Mouse (Mus musculus) heart, embryonic 15.5 days (tissue): Measurements from ENCODE around the gene Gfi1b. TPM values are rescaled to one million over a fixed set of nuclear protein-coding genes. Genes with fewer than 3 reads are reported as not detected.

Source experiments
- ATAC-seq: fragments of 200-750 bp; cut with Nextera tagmentation; replicated peaks from 2 replicates; pipeline ENCODE4 v1.8.0; 2017; ENCODE audit warnings: low read depth, moderate TSS enrichment; ENCODE audit not compliant: insufficient number of reproducible peaks, insufficient read depth, low FRiP score
- H3K27ac ChIP-seq: fragments of 300-500 bp; sonication (generic); 2 replicates; pipeline ENCODE4 v1.5.1; 2015; ENCODE audit warnings: mild to moderate bottlenecking, inconsistent platforms
- H3K27me3 ChIP-seq: fragments of 300-500 bp; sonication (generic); 2 replicates; pipeline ENCODE4 v1.6.1; 2015; ENCODE audit warnings: inconsistent platforms
- H3K36me3 ChIP-seq: fragments of 300-500 bp; sonication (generic); 2 replicates; pipeline ENCODE4 v1.6.1; 2015; ENCODE audit warnings: mild to moderate bottlenecking, inconsistent platforms
- H3K4me1 ChIP-seq: fragments of 300-500 bp; sonication (generic); replicated peaks from 2 replicates; pipeline ENCODE4 v1.6.1; 2015; ENCODE audit warnings: inconsistent platforms
- H3K4me2 ChIP-seq: fragments of 300-500 bp; sonication (generic); 2 replicates; pipeline ENCODE4 v1.6.1; 2015; ENCODE audit warnings: inconsistent platforms, mild to moderate bottlenecking, moderate library complexity
- H3K4me3 ChIP-seq: fragments of 300-500 bp; sonication (generic); 2 replicates; pipeline ENCODE4 v1.5.1; 2015; ENCODE audit warnings: mild to moderate bottlenecking, inconsistent platforms
- H3K9ac ChIP-seq: fragments of 300-500 bp; sonication (generic); 2 replicates; pipeline ENCODE4 v1.6.1; 2015; ENCODE audit warnings: mild to moderate bottlenecking, inconsistent platforms
- H3K9me3 ChIP-seq: fragments of 300-500 bp; sonication (generic); replicated peaks from 2 replicates; pipeline ENCODE4 v1.6.1; 2016; ENCODE audit warnings: inconsistent platforms
- WGBS: fragments of 180-500 bp; shearing (Covaris S2); methylation state at CpG from one replicate; pipeline ENCODE4 v1.1.7; 2015; ENCODE audit warnings: mixed read lengths; 5-methylcytosine and 5-hydroxymethylcytosine counted together
- microRNA-seq: library from miRNA; unstranded; fragments of <30 nt; microRNA quantifications from one replicate; pipeline ENCODE4, GENCODE M21; 2016
- polyA plus RNA-seq: library from polyadenylated mRNA; unstranded; fragments of >200 nt; fragmentation: Nextera tagmentation; extraction: Ambion mirVana; gene quantifications from 2 replicates; pipeline ENCODE4 v1.2.1, GENCODE M21; 2015

The Gfi1b gene
- polyA plus RNA-seq, 1 experiment from 2014 or later = 0.25 TPM

DNA sequence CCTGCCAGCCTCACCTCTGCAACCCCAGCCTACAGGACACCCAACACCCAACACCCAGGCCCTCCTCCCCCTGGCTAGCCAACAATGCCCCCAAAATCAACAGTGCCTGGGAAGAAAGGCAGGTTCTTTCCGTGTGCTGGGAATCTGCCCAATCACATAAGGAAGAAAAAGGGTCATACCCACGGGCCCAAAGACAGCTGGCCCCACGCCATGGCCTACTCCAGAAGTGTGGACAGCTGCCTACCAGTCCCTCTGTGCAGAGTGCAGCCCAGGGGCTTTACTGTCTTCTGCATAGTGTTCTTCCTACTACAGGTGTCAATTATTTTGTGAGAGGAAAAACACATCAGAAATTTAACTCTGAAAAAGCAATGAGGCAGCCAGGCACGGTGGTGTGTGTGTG lies 46.4 kb downstream of the Gfi1b start:
- WGBS = 69% methylated on average over 4 of the region's 4 CpGs
- Histone ChIP-seq H3K9ac (no peak overlapping the region), H3K4me3 (no peak overlapping the region), H3K9me3 (no peaks in the 10 kb centered on the region), H3K4me1 (no peaks in the 10 kb centered on the region), H3K27ac (no peak overlapping the region), H3K27me3 (no peaks in the 10 kb centered on the region), H3K36me3 (peaks cover 72% of the 10 kb centered on the region), H3K4me2 (no peak overlapping the region)
- ATAC-seq = no peak

DNA sequence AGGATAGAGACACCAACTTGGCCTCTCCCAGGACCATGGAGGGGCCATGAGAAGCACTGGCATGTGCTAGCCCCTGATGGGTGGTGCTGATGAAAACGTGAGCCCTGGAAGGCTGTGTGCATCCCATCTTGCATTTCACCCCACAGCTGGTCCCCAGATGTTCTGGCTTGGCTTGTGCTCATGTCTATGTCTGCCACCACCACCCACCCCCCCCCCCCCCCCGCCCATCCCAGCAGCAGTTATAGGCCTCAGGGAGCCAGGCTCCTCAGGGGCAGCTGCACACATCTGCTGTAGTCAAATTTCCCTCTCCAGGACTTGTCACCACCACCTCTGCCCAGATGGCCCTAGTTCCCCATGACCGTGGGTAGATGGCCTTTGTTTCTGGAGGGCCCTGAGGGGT lies 51.9 kb downstream of the Gfi1b start:
- Histone ChIP-seq H3K27me3 (no peaks in the 10 kb centered on the region), H3K4me3 (no peak overlapping the region), H3K27ac (no peak overlapping the region), H3K4me1 (no peaks in the 10 kb centered on the region), H3K9ac (no peak overlapping the region), H3K4me2 (no peak overlapping the region), H3K36me3 (peaks cover 84% of the 10 kb centered on the region), H3K9me3 (no peaks in the 10 kb centered on the region)
- WGBS = 72% methylated on average over 3 of the region's 3 CpGs
- ATAC-seq = no peak

DNA sequence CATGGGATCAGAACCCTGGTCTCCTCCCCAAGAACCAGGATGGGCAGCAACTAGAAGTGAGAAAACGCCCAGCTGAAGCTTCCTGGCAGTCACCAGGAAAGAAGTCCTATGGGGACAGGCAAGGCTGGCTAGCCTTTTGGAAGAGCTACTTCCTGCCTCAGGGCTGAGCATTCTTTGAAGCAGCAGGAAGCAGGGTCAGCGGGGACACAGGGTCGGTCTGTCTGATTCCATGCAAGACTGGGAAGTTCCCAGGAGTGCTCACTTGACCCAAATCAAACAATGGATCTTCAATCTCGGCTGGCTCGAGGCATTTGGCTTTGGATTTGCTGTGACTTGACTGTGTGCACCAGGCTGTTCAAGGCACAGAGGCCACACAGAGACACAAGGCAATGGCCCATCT lies 55.2 kb downstream of the Gfi1b start:
- Histone ChIP-seq H3K27ac (no peak overlapping the region; the same call in 1 of the 2 replicates), H3K36me3 (peaks cover 55% of the 10 kb centered on the region)
- ATAC-seq = no peak

DNA sequence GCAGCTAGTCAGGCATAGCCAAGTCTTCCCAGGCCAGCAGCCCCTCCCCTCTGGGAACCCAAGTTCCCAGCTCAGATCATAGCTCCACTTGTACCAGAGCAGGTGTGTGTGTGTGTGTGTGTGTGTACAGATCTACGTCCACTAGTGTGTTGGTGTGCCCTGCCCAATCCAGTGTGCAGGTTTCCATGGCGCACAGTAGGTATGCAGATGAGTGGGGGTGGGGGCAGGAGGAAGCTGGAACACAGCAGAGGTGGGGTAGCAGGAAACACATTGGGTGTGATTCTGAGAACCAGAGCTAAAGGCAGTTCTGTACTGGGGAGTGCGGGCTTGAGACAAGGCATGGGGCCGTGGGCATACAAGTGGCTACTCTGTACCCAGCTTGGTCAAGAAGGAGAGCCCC lies 57.4 kb downstream of the Gfi1b start:
- Histone ChIP-seq H3K9ac (no peak overlapping the region), H3K27me3 (no peaks in the 10 kb centered on the region), H3K4me2 (no peak overlapping the region), H3K27ac (no peak overlapping the region), H3K36me3 (peaks cover 36% of the 10 kb centered on the region), H3K4me3 (no peak overlapping the region), H3K9me3 (no peaks in the 10 kb centered on the region), H3K4me1 (no peaks in the 10 kb centered on the region)
- no peak for ATAC-seq
- 86% methylated on average over 4 of the region's 4 CpGs for WGBS

More for the DNA sequence above, 55.2 kb downstream of the Gfi1b start:
- Histone ChIP-seq H3K4me1 (no peaks in the 10 kb centered on the region), H3K4me3 (no peak overlapping the region), H3K4me2 (no peak overlapping the region), H3K27me3 (no peaks in the 10 kb centered on the region), H3K9me3 (no peaks in the 10 kb centered on the region), H3K9ac (no peak overlapping the region)
- 66% methylated on average over 5 of the region's 5 CpGs for WGBS

DNA sequence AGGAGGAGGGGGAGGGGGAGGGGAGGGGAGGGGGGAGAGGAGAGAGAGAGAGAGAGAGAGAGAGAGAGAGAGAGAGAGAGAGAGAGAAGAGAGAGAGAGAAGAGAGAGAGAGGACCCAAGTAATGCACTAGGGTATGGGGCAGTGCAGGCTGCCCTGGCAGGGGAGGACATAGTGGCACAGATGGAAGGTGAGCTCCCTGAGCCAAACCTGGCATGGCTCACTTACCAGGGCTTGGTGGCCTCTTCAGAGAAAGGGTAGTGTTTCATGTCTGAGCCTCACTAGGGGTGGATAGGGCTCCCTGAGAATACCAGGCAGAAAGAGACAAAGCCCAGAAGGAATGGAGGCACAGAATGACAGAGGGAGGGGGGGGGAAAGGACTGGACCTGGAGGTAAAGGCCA lies 58.0 kb downstream of the Gfi1b start:
- H3K9me3 ChIP-seq = no peaks in the 10 kb centered on the region
- no peaks in the 10 kb centered on the region for H3K4me1 ChIP-seq
- no peak overlapping the region for H3K27ac ChIP-seq
- peaks cover 34% of the 10 kb centered on the region for H3K36me3 ChIP-seq
- H3K4me2 ChIP-seq = no peak overlapping the region
- no peaks in the 10 kb centered on the region for H3K27me3 ChIP-seq
- no peak overlapping the region for H3K9ac ChIP-seq
- no peak overlapping the region for H3K4me3 ChIP-seq
- no peak for ATAC-seq

DNA sequence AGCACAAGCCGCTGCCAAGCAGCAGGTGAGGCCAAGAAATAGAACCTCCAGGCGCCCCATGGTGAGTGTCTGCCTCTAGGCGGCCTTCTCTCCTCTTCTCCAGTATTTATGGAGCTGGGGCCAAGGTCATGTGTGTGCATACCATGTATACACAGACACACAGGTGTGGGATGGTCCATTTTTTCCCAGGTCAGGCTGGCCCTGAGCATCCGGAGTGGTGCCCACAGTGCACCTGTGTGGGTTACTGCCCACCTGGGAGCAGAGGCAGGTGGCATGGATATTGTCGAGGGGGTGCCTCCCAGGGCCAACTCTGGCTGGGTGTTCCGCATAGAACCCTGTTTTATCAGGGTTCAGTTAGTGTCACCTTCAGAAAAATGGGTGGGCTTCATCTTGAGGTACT lies 58.5 kb downstream of the Gfi1b start, which contains the start of gene Cel:
TSS of gene Cel (minus strand) at position 101 of the 400 bp plus-strand sequence.
- Histone ChIP-seq H3K27ac (no peak within 1 kb of the TSS), H3K4me2 (no peak within 1 kb of the TSS), H3K9ac (no peak within 1 kb of the TSS), H3K9me3 (no peaks in the 10 kb centered on the region), H3K4me3 (no peak within 1 kb of the TSS), H3K36me3 (peaks cover 29% of the 10 kb centered on the region), H3K4me1 (no peaks in the 10 kb centered on the region), H3K27me3 (no peaks in the 10 kb centered on the region)
- WGBS = 65% methylated on average over 6 of the region's 6 CpGs
- no peak for ATAC-seq

Small RNA genes lying within 50 kb of the gene (microRNA-seq; reads per million reads assigned to microRNA genes)
- not detected for gene Gm22824

Other genes starting within 250 kb of the Gfi1b start
- gene Ppp1r26, start 175.2 kb downstream of the Gfi1b start, polyA plus RNA-seq = 3.1 TPM in 2 replicates
- gene 1700007K13Rik, start 155.7 kb downstream of the Gfi1b start, polyA plus RNA-seq = 0.26 and 0.41 TPM in 2 replicates
- 45.2 and 50.6 TPM in 2 replicates for gene Mrps2, start 153.9 kb downstream of the Gfi1b start, polyA plus RNA-seq
- gene Gbgt1, start 125.1 kb downstream of the Gfi1b start, polyA plus RNA-seq = 0.67 and 1.1 TPM in 2 replicates
- gene Gm10134, start 115.9 kb downstream of the Gfi1b start, polyA plus RNA-seq = 1.3 and 1.5 TPM in 2 replicates
- gene Ralgds, start 108.9 kb downstream of the Gfi1b start, polyA plus RNA-seq = 17.5 and 24.6 TPM in 2 replicates
- gene Cel, start 58.6 kb downstream of the Gfi1b start, polyA plus RNA-seq = 0.25 TPM in 1 of 2 replicates, not detected in the other
- 24.0 and 27.8 TPM in 2 replicates for gene Gtf3c5, start 38.2 kb downstream of the Gfi1b start, polyA plus RNA-seq
- 11.1 and 18.0 TPM in 2 replicates for gene Tsc1, start 19.2 kb upstream of the Gfi1b start, polyA plus RNA-seq
- 1.0 and 1.7 TPM in 2 replicates for gene Spaca9, start 77.7 kb upstream of the Gfi1b start, polyA plus RNA-seq
- gene Ak8, start 78.2 kb upstream of the Gfi1b start, polyA plus RNA-seq = 0.30 and 0.48 TPM in 2 replicates
- 6.9 and 8.9 TPM in 2 replicates for gene Gtf3c4, start 218.4 kb upstream of the Gfi1b start, polyA plus RNA-seq
- gene Ddx31, start 218.4 kb upstream of the Gfi1b start, polyA plus RNA-seq = 6.8 and 9.3 TPM in 2 replicates